Mouse (Mus musculus): Measurements from ENCODE around the gene Anapc4. TPM values are rescaled to one million over a fixed set of nuclear protein-coding genes. Genes with fewer than 3 reads are reported as not detected.

The Anapc4 gene
- total RNA-seq, 1 experiment from 2014 or later: 57.5 TPM

GRCm38 (mm10) chr5:52868918-52869703 lies 35.3 kb downstream of the Anapc4 start:
- no peak for DNase-seq

- DNase-seq: no peak
Observed at GRCm38 (mm10) chr5:52871461-52871860, 37.6 kb downstream of the Anapc4 start.

GRCm38 (mm10) chr5:52871986-52872385 lies 38.2 kb downstream of the Anapc4 start:
- no peak for DNase-seq

- DNase-seq: peak; percentile 75
Observed at GRCm38 (mm10) chr5:52878847-52879246, 45.0 kb downstream of the Anapc4 start.

- no peak for DNase-seq
Observed at GRCm38 (mm10) chr5:52879926-52880325, 46.1 kb downstream of the Anapc4 start.

- no peak for DNase-seq
Observed at GRCm38 (mm10) chr5:52882446-52882845, 48.6 kb downstream of the Anapc4 start.

GRCm38 (mm10) chr5:52887085-52887484 lies 53.3 kb downstream of the Anapc4 start:
- peak; percentile 77 for DNase-seq

GRCm38 (mm10) chr5:52889919-52890318 lies 56.1 kb downstream of the Anapc4 start:
- DNase-seq: no peak

GRCm38 (mm10) chr5:52891949-52892835 lies 58.4 kb downstream of the Anapc4 start:
- DNase-seq: no peak

- DNase-seq: no peak
Observed at GRCm38 (mm10) chr5:52893938-52894337, 60.1 kb downstream of the Anapc4 start.

GRCm38 (mm10) chr5:52904246-52904645 lies 70.4 kb downstream of the Anapc4 start:
- DNase-seq: no peak

GRCm38 (mm10) chr5:52904671-52905070 lies 70.9 kb downstream of the Anapc4 start:
- no peak for DNase-seq

GRCm38 (mm10) chr5:52908246-52908645 lies 74.4 kb downstream of the Anapc4 start:
- peak; percentile 18 for DNase-seq

- DNase-seq: peak; percentile 73
Observed at GRCm38 (mm10) chr5:52910159-52910591, 76.4 kb downstream of the Anapc4 start.

GRCm38 (mm10) chr5:52911286-52911870 lies 77.6 kb downstream of the Anapc4 start:
- DNase-seq: no peak

GRCm38 (mm10) chr5:52913711-52914110 lies 79.9 kb downstream of the Anapc4 start:
- DNase-seq: peak; percentile 38

- DNase-seq: peak; percentile 17
Observed at GRCm38 (mm10) chr5:52916186-52916585, 82.4 kb downstream of the Anapc4 start.

Other genes with a start within 250 kb of the Anapc4 start
- 16.6 and 19.2 TPM in 2 replicates for gene Sepsecs, start 164.3 kb upstream of the Anapc4 start, total RNA-seq (2021)
- 10.7 and 12.5 TPM in 2 replicates for gene Pi4k2b, start 92.4 kb upstream of the Anapc4 start, total RNA-seq (2021)
- gene Zcchc4, start 58.6 kb upstream of the Anapc4 start, total RNA-seq (2021): 9.6 and 10.9 TPM in 2 replicates
- gene Slc34a2, start 204.1 kb downstream of the Anapc4 start, total RNA-seq (2021): 0.23 and 2.0 TPM in 2 replicates

All from adrenal gland, postnatal 14 days (tissue).